Mouse (Mus musculus) frontal cortex, adult (tissue): Measurements from ENCODE around the gene E130208F15Rik.
A peak's percentile ranks its signal among the peaks of the same experiment; 100 is the strongest.

ENCODE experiments used
- ATAC-seq: cut with Nextera tagmentation; 2 replicates; pipeline ENCODE4 v1.9.2; 2017; ENCODE audit warnings: mild to moderate bottlenecking, moderate library complexity, mixed read lengths; ENCODE audit not compliant: low TSS enrichment

Gene E130208F15Rik

GRCm38 (mm10) chr7:30333436-30333835, 11.9 kb downstream of the E130208F15Rik start:
- no peak for ATAC-seq

- no peak for ATAC-seq
Measured at GRCm38 (mm10) chr7:30334563-30334962, 13.0 kb downstream of the E130208F15Rik start.

- no peak for ATAC-seq
Measured at GRCm38 (mm10) chr7:30335688-30336087, 14.1 kb downstream of the E130208F15Rik start.

- ATAC-seq = peak; percentile 13; the same call in 1 of the 2 replicates
Measured at GRCm38 (mm10) chr7:30336384-30336783, 14.8 kb downstream of the E130208F15Rik start.

- ATAC-seq = no peak
Measured at GRCm38 (mm10) chr7:30339432-30340109, 18.0 kb downstream of the E130208F15Rik start.

- no peak for ATAC-seq
Measured at GRCm38 (mm10) chr7:30346635-30347379, 25.3 kb downstream of the E130208F15Rik start.

- peak; percentile 80 for ATAC-seq
Measured at GRCm38 (mm10) chr7:30347828-30348227, 26.3 kb downstream of the E130208F15Rik start.

GRCm38 (mm10) chr7:30353279-30353822, 31.8 kb downstream of the E130208F15Rik start:
- ATAC-seq = 0 out of 2 replicates have a peak, but pooled peaks have one; percentile 41

GRCm38 (mm10) chr7:30354059-30354458, 32.5 kb downstream of the E130208F15Rik start:
- no peak for ATAC-seq

GRCm38 (mm10) chr7:30358378-30359186, 37.0 kb downstream of the E130208F15Rik start:
- ATAC-seq = no peak

GRCm38 (mm10) chr7:30359276-30359865, 37.8 kb downstream of the E130208F15Rik start:
- ATAC-seq = no peak

GRCm38 (mm10) chr7:30360028-30360427, 38.5 kb downstream of the E130208F15Rik start:
- ATAC-seq = no peak

GRCm38 (mm10) chr7:30362652-30363343, 41.3 kb downstream of the E130208F15Rik start, which contains the start of gene Lrfn3:
Gene Lrfn3, minus strand, starts transcription at chr7:30362772.
- ATAC-seq = peak; percentile 89

GRCm38 (mm10) chr7:30363344-30363738, 41.8 kb downstream of the E130208F15Rik start:
- ATAC-seq = no peak

GRCm38 (mm10) chr7:30367466-30367865, 45.9 kb downstream of the E130208F15Rik start:
- no peak for ATAC-seq
